Mouse (Mus musculus): ENCODE measurements around the gene Olfr61.
A peak's percentile ranks its signal among the peaks of the same experiment; 100 is the strongest.
"Not testable (repeated sequence)": the region's sequence is repeated elsewhere in the genome, so short reads cannot be mapped to it uniquely, and the experiment has no call there.

Gene Olfr61

GRCm38 (mm10) chr7:140628670-140629069 lies at the start of gene Olfr61:
Gene Olfr61 (plus strand): TSS chr7:140628970.
- DNase-seq (ENCODE audit: low read depth, low spot score) = not testable (repeated sequence)

DNA sequence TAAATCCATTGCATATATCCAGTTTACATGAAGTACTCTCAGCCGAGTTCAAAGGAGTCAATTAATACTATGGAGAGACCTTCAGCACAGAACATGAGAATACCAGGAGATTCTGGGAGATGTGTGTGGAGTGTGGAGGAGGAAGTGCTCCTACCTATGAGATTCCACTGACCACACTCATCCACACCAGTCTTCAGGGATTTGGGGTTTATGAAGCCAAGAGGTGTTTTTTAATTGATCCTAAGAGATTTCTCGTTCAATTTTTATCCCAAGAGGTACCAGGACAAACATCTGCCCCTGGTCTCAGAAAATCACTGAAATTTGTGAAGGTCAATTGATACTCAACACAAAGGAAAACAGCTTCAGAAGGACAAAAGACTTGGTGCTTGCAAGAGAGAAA lies 27.8 kb upstream of the Olfr61 start, which contains the start of gene Olfr46:
TSS of gene Olfr46 (plus strand) at position 301 of the 400 bp plus-strand sequence.
- DNase-seq (ENCODE audit: low read depth, low spot score) = not testable (repeated sequence)

DNA sequence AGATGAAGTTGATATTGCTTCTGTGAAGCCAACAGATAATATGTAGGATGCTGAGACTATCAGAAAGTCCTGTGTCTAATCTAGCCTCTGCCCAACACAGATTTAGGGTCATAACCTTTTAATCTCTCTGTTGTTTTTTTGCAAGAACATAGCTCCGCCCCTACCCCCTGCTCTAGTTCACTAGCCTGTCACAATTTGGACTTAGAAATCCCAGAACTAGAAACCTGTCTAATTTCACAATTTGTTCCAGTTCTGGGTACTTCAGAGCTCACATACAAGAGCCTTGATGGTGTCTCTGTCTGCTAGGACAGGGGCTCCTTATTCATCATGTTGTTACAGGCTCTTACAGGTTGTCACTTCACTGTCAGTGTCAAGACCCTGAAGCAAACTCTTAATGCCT lies 1.8 kb downstream of the Olfr61 start:
- no peak for DNase-seq (ENCODE audit: low read depth, low spot score)

GRCm38 (mm10) chr7:140646152-140646551 lies 17.4 kb downstream of the Olfr61 start, which contains the start of gene Olfr53:
Gene Olfr53 (plus strand): TSS chr7:140646452.
- DNase-seq (ENCODE audit: low read depth, low spot score) = no peak

- DNase-seq (ENCODE audit: low read depth, low spot score) = no peak
Observed at GRCm38 (mm10) chr7:140659630-140660029, 30.9 kb downstream of the Olfr61 start, which contains the start of gene Olfr539. Gene Olfr539 (plus strand): TSS chr7:140659930.

GRCm38 (mm10) chr7:140670693-140671092 lies 41.9 kb downstream of the Olfr61 start:
- peak; percentile 55 for DNase-seq (ENCODE audit: low read depth, low spot score)

DNA sequence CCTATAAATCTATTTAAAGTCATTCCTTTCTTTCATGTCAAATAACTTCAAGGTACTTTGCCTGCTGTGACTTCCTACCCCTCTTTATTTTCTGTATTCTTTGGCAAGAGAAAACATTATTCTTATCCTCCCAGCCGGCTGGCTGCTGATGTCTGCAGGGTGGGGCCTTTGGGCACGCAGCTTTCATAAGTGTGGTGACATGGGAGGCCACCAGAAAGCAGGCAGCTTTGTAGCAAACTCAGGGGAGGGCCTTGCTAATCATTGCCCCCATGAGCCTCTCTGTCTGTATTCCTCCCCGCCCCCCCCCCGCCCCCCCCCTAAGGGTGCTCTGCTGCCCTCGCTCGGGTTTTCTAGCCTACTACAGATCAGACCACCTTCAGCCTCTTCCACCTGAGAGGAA lies 47.1 kb downstream of the Olfr61 start:
- peak; percentile 17 for DNase-seq (ENCODE audit: low read depth, low spot score)

- DNase-seq (ENCODE audit: low read depth, low spot score) = peak; percentile 64
Observed at GRCm38 (mm10) chr7:140679591-140679990, 50.8 kb downstream of the Olfr61 start.

GRCm38 (mm10) chr7:140681651-140682050 lies 52.9 kb downstream of the Olfr61 start, which contains the start of gene Olfr45:
Gene Olfr45 (plus strand): TSS chr7:140681951.
- DNase-seq (ENCODE audit: low read depth, low spot score) = no peak

All from R1 (cell line).